Comparison of ENCODE assay signal across 12 mouse cellular contexts in the genomic region with DNA sequence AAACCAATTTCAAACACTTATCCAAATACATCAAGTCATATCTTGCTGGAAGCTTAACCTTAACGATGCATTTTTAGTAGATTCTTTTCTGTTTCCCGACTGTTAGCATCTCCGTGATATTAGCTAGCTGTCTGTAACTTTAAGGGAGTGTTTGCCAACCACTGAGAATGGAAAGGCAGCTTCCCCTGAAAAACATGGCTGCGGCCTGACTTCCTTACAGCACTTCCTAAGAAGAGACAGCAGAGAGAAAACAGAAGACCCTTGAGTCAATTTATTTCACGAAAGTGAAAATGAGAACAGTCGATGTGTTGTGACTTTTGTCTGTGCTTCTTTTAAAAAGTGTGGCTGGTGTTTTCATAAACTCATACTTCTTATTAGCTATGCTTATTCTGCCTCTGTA.
A peak's percentile ranks its signal among the peaks of the same experiment; 100 is the strongest.
DNase-seq lines count a peak whose midpoint lies in the region; ATAC-seq and TF ChIP-seq lines count a peak whose summit lies in the region.
"Had no signal": no experiment of that assay in that cellular context is flagged by ENCODE, and none has a peak within 500 bp of the region (broad histone marks: within the 10 kb centered on the region; RNA-seq: fewer than 3 reads in every experiment).

No protein-coding gene starts in this region.

- no peaks in the 10 kb centered on the region for H3K9me3 ChIP-seq in lung, embryonic 16.5 days (ENCODE audit: control insufficient read depth, low read length)
- no peaks in the 10 kb centered on the region for H3K9me3 ChIP-seq in heart, embryonic 14.5 days (ENCODE audit: control insufficient read depth, low read length)
- H3K9me3 ChIP-seq in stomach, postnatal 0 days (ENCODE audit: control insufficient read depth, low read length) = no peaks in the 10 kb centered on the region

- no peaks in the 10 kb centered on the region for H3K27me3 ChIP-seq in lung, embryonic 16.5 days (ENCODE audit: control insufficient read depth, insufficient read depth, low read depth, low read length)
- H3K27me3 ChIP-seq in heart, embryonic 14.5 days (ENCODE audit: control insufficient read depth, insufficient read depth, low read length) = no peaks in the 10 kb centered on the region
- no peaks in the 10 kb centered on the region for H3K27me3 ChIP-seq in stomach, postnatal 0 days (ENCODE audit: control insufficient read depth, insufficient read depth, low read length)
- H3K27me3 ChIP-seq: CH12.LX; megakaryocyte, embryonic 14.5 days had no signal

- peaks cover 20% of the 10 kb centered on the region for H3K36me3 ChIP-seq in lung, embryonic 16.5 days (ENCODE audit: control insufficient read depth, insufficient read depth, low read length)
- peaks cover 35% of the 10 kb centered on the region for H3K36me3 ChIP-seq in heart, embryonic 14.5 days (ENCODE audit: control insufficient read depth, insufficient read depth, low read length)
- H3K36me3 ChIP-seq in stomach, postnatal 0 days (ENCODE audit: control insufficient read depth, insufficient read depth, low read length) = no peaks in the 10 kb centered on the region; the same call in 1 of the 2 replicates

- TF ChIP-seq CTCF in stomach, postnatal 0 days (IDR thresholded peaks at IDR 0.05; ENCODE audit: low read depth) = no peak

- peaks cover 16% of the 10 kb centered on the region for H3K4me1 ChIP-seq in lung, embryonic 16.5 days (replicated peaks; ENCODE audit: control insufficient read depth, insufficient read depth, low read length)
- H3K4me1 ChIP-seq in heart, embryonic 14.5 days (ENCODE audit: control insufficient read depth in 2 of 2, insufficient read depth in 2 of 2, low read length in 2 of 2) = peaks cover 6 to 44% of the 10 kb centered on the region in 2 experiments
- H3K4me1 ChIP-seq in stomach, postnatal 0 days (replicated peaks; ENCODE audit: control insufficient read depth, insufficient read depth) = no peaks in the 10 kb centered on the region
- H3K4me1 ChIP-seq: megakaryocyte, embryonic 14.5 days had no signal

- DNase-seq in heart, adult 18-20 months = peak; percentile 55 to 56
- no peak for DNase-seq in heart, postnatal 4 days
- DNase-seq in lung, postnatal 25 days (ENCODE audit: low spot score) = no peak
- no peak for DNase-seq in stomach, postnatal 0 days (ENCODE audit: low spot score)
- DNase-seq in cerebellum, adult 11 months = no peak
- DNase-seq: cerebellum, adult 9-10 months; gastrocnemius, postnatal 36 days; right cerebral cortex, postnatal 4 days had no signal

- peak overlapping the region; percentile 56 for H3K27ac ChIP-seq in lung, embryonic 16.5 days (ENCODE audit: low read length)
- peak overlapping the region in 1 of 2 experiments; percentile 73; a peak in 3 of 4 replicates for H3K27ac ChIP-seq in heart, embryonic 14.5 days (replicated peaks in 1 of 2; ENCODE audit: control insufficient read depth in 1 of 2, insufficient read depth in 1 of 2, low read depth in 2 of 2, low read length in 2 of 2)
- peak overlapping the region; percentile 42 for H3K27ac ChIP-seq in stomach, postnatal 0 days (replicated peaks)

- 37% methylated on average over 6 of the region's 6 CpGs for WGBS in lung, embryonic 16.5 days
- 28% methylated on average over 6 of the region's 6 CpGs for WGBS in heart, embryonic 14.5 days
- 32% methylated on average over 6 of the region's 6 CpGs for WGBS in stomach, postnatal 0 days

- peak overlapping the region; percentile 46 for H3K4me2 ChIP-seq in lung, embryonic 16.5 days (ENCODE audit: low read depth, low read length)
- peak overlapping the region; percentile 61 for H3K4me2 ChIP-seq in heart, embryonic 14.5 days (ENCODE audit: low read length)
- peak overlapping the region; percentile 27 for H3K4me2 ChIP-seq in stomach, postnatal 0 days (replicated peaks; ENCODE audit: low read depth)

- no peak for ATAC-seq in lung, embryonic 16.5 days (ENCODE audit: low read depth)
- no peak for ATAC-seq in heart, embryonic 14.5 days (ENCODE audit: insufficient number of reproducible peaks, insufficient read depth, low FRiP score, low read depth)
- ATAC-seq in stomach, postnatal 0 days (ENCODE audit: low FRiP score, low TSS enrichment) = no peak

- TF ChIP-seq EP300 in stomach, postnatal 0 days (optimal IDR thresholded peaks at IDR 0.05) = no peak

- H3K9ac ChIP-seq in lung, embryonic 16.5 days (ENCODE audit: low read length) = peak overlapping the region; percentile 11; the same call in 1 of the 2 replicates
- H3K9ac ChIP-seq in heart, embryonic 14.5 days (ENCODE audit: low read length) = 0 out of 2 replicates have a peak overlapping the region, but pooled peaks have one; percentile 38
- no peak overlapping the region for H3K9ac ChIP-seq in stomach, postnatal 0 days (ENCODE audit: low read length)

- H3K4me3 ChIP-seq in lung, embryonic 16.5 days (ENCODE audit: low read length) = no peak overlapping the region
- H3K4me3 ChIP-seq in heart, embryonic 14.5 days (ENCODE audit: control insufficient read depth in 1 of 2, insufficient read depth in 1 of 2, low read depth in 1 of 2, low read length in 2 of 2) = no peak overlapping the region
- no peak overlapping the region for H3K4me3 ChIP-seq in stomach, postnatal 0 days (ENCODE audit: low read depth, low read length)
- H3K4me3 ChIP-seq: megakaryocyte, embryonic 14.5 days had no signal

Comparison
In these comparisons a context has a peak if more than half of its experiments do, and no peak if none do; other contexts are left out.
1. DNase-seq: peak in heart, adult 18-20 months (2 of 2); none in heart, postnatal 4 days (single experiment), lung, postnatal 25 days (single experiment), stomach, postnatal 0 days (single experiment) and cerebellum, adult 11 months (single experiment).
2. Peak in every context shown above with its lines, with median percentiles within 50 percentile points of each other: H3K4me2 ChIP-seq.